Mouse (Mus musculus) cortical plate, adult 2 months (tissue): ENCODE data around the gene Gm37240. TPM values are rescaled to one million over a fixed set of nuclear protein-coding genes. Genes with fewer than 3 reads are reported as not detected.

Experiments
- H3K27ac ChIP-seq: fragments of 200-500 bp; 2 replicates; pipeline ENCODE4 v1.5.1; 2012; ENCODE audit warnings: low read length, control low read depth, inconsistent platforms; ENCODE audit not compliant: insufficient read depth
- H3K4me1 ChIP-seq: fragments of 200-500 bp; 2 replicates; pipeline ENCODE4 v1.6.1; 2011; ENCODE audit warnings: low read length; ENCODE audit not compliant: control insufficient read depth, insufficient read depth
- H3K4me3 ChIP-seq: fragments of 200-500 bp; 2 replicates; pipeline ENCODE4 v1.5.1; 2011; ENCODE audit warnings: mild to moderate bottlenecking, low read length, control low read depth; ENCODE audit not compliant: insufficient read depth
- CTCF ChIP-seq: fragments of 200-500 bp; IDR thresholded peaks from 2 replicates; pipeline ENCODE4 v1.5.1; 2011; ENCODE audit warnings: mild to moderate bottlenecking, control low read depth, low read length; ENCODE audit not compliant: insufficient read depth; ENCODE audit errors: extremely low read depth
- POLR2A ChIP-seq: fragments of 200-500 bp; IDR thresholded peaks from 2 replicates; pipeline ENCODE4 v1.6.1; 2011; ENCODE audit warnings: mild to moderate bottlenecking, low read length, control low read depth; ENCODE audit not compliant: insufficient read depth; ENCODE audit errors: extremely low read depth
- polyA plus RNA-seq: library from polyadenylated mRNA; depleted of rRNA; stranded (reverse); fragments of >200 nt; gene quantifications from 2 replicates; pipeline ENCODE4 v1.2.3, GENCODE M21; 2012

Gm37240 gene
- polyA plus RNA-seq, 1 experiment: 0.81 TPM

DNA sequence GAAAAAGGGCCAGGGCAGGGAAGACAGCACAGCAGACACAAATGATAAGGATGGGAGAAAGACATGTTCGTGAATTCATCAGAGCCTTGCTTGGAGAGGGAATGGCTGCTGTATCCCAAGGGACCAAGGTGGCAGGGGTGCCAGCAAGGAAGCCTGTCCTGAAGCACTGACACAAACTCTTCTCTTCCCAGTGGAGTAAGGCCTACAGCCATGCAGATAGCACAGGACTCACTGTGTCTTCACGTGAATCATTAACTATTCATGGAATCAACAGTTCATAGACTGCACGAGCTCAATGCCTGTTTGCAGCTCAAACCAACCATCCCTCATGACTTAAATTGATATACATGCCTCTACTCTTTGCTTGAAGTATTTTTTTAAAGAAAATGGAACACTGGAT is 209.4 kb downstream of the Gm37240 start:
- TF ChIP-seq POLR2A (no peak), CTCF (no peak)
- H3K27ac ChIP-seq: 0 out of 2 replicates have a peak overlapping the region, but pooled peaks have one; percentile 7
- peaks cover 9% of the 10 kb centered on the region for H3K4me1 ChIP-seq
- no peak overlapping the region for H3K4me3 ChIP-seq

DNA sequence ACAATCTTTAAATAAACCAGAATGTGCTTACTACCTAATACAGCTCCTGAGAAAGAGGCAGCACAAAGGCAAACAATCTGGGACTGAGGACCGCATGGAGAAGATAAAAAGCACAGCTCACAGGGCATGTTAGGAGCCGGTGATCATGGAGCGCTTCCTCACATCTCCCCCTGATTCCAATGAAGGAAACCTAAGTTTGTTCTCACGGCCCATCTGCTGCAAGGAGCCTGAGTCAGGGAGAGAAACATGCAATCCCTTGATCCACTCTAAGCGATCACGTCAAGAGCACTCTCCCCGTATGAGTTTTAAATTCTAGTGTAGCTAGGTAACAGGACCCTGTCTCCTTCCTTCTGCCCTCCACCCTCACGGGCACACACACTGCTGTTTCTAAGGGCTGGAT is 210.2 kb downstream of the Gm37240 start:
- TF ChIP-seq POLR2A (no peak), CTCF (no peak)
- H3K4me3 ChIP-seq: no peak overlapping the region
- H3K27ac ChIP-seq: peak overlapping the region; percentile 14; the same call in 1 of the 2 replicates
- H3K4me1 ChIP-seq: peaks cover 9% of the 10 kb centered on the region

DNA sequence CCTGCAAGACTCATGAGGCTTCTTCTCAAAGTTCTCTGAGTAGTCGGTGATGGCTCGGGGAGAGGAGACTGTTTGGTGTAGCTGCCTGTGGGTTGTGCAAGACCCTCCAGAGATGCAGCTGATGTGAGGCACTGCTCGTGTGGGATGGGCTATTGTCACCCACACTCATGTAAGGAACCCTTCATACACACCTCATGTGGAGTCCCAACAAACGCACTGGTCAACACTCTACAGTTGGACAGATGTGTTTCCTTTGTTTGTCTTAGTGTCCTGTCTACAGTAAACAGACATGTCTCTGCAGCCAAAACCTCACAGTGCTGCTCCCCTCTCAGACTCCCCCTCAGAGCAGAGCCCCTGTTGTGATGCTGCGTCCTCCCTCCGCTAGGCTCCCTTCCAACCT is 217.5 kb downstream of the Gm37240 start:
- Histone ChIP-seq H3K4me1 (peaks cover 5% of the 10 kb centered on the region), H3K27ac (no peak overlapping the region), H3K4me3 (no peak overlapping the region)
- TF ChIP-seq CTCF: no peak
- no peak for TF ChIP-seq POLR2A

DNA sequence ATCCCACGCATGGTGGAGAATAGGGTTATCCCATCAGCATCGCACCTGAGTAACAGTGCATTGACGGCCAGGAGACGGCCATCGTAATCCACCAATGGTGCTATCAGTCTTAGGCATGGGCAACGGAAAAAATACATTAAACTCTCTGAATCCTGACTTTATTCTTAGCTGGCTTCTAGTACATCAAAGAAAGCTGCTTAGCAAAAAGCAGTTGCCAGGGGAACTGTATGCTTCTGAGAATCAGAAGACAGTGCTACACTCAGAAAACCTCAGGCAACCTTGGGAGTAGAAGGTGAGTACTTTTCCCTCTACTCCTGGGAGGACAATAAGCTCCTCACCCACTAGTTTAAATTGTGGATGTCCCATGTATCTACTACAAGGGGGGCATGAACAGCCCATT is 219.6 kb downstream of the Gm37240 start:
- H3K27ac ChIP-seq: peak overlapping the region; percentile 30
- TF ChIP-seq CTCF: no peak
- no peak for TF ChIP-seq POLR2A
- no peak overlapping the region for H3K4me3 ChIP-seq
- peaks cover 12% of the 10 kb centered on the region for H3K4me1 ChIP-seq

DNA sequence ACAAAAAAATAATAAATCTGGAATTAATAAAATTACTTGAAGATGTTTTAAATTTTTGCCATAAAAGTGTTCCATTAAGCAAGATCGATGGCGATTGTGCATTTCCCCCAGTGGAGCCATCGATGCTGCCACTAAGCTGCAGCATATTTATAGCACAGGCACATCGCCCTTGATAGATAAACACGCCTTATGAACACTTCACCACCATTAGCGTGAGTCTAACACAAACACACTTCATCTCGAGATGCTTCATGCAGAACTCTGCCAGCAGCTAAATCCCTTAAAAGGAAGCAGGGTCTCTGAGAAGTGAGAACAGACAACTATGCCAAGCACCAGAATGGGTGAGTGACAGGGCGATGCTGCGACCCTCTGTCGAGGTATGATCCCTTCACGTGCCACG is 220.6 kb downstream of the Gm37240 start:
- Histone ChIP-seq H3K27ac (0 out of 2 replicates have a peak overlapping the region, but pooled peaks have one; percentile 30), H3K4me3 (no peak overlapping the region), H3K4me1 (peaks cover 15% of the 10 kb centered on the region)
- TF ChIP-seq POLR2A (no peak), CTCF (no peak)

DNA sequence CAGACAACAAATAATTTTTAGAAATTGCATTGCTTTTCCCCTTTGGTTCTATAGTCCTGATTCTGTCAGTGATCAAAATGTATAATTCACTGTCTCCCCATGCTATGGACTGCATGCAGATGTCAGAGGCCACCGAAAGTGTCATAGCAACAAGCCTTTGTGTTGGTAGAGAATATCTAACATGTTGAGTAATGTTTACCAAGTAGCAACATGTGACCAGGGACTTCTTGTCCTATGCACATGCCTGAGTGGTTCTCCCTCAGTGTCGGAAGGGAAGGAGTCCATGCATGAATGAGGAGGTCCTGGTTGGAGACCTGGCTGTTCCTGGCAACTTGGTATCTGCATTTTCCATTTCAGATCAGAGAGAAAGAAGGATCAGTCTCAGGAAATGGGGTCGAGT is 221.2 kb downstream of the Gm37240 start:
- no peak overlapping the region for H3K4me3 ChIP-seq
- no peak overlapping the region for H3K27ac ChIP-seq
- TF ChIP-seq POLR2A: no peak
- no peak for TF ChIP-seq CTCF
- peaks cover 19% of the 10 kb centered on the region for H3K4me1 ChIP-seq

DNA sequence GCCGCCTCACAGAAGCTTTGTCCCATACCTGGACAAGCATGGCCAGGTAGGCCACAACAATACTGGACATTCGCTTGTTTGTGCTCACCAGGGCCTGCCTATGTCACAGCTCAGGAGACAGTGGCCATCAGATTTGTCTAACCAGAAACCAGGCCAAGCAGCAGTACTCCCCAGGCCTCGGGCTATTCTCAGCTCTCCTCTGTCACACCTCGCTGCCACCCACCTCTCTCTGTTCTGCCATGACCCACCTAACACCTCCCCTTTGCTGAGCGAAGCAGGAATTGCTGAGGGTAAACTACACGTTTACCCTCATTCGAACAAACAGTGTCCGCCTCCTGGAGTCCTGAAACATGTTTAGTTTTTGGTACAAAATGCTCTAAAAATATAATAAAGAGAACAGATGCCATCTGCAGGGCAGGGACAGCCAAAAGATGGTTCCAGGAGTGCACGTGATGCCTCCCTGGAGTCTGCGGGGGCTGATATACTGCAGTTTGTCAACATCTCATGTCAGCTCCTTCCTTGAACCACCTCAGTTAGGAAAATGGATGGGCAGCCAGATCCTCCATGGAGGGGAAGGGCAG is 222.6 kb downstream of the Gm37240 start:
- H3K27ac ChIP-seq: peak overlapping the region; percentile 84

DNA sequence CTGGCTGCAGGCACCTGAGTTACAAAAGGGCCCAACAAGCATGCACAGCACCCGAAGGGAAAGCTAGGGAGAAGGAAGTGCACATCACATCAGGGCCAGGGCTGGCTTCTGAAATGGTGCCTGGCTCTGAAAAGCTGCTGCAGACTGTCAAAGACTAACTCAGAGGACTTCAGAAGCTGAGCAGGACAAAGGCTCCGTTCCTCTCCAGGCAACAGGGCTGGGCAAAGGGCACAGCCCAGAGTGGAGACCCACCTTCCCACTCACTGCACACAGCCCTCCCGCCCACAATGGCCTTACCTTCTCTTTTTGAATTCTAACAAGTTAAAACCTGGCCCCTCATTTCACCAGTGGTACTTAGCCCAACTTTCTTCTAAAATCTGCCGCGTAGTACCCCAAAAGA is 223.5 kb downstream of the Gm37240 start:
- Histone ChIP-seq H3K4me3 (no peak overlapping the region), H3K27ac (peak overlapping the region; percentile 84), H3K4me1 (peaks cover 22% of the 10 kb centered on the region)
- no peak for TF ChIP-seq CTCF

More for the DNA sequence above, 222.6 kb downstream of the Gm37240 start:
- TF ChIP-seq CTCF (no peak), POLR2A (no peak)
- H3K4me1 ChIP-seq: peaks cover 20% of the 10 kb centered on the region
- H3K4me3 ChIP-seq: no peak overlapping the region

DNA sequence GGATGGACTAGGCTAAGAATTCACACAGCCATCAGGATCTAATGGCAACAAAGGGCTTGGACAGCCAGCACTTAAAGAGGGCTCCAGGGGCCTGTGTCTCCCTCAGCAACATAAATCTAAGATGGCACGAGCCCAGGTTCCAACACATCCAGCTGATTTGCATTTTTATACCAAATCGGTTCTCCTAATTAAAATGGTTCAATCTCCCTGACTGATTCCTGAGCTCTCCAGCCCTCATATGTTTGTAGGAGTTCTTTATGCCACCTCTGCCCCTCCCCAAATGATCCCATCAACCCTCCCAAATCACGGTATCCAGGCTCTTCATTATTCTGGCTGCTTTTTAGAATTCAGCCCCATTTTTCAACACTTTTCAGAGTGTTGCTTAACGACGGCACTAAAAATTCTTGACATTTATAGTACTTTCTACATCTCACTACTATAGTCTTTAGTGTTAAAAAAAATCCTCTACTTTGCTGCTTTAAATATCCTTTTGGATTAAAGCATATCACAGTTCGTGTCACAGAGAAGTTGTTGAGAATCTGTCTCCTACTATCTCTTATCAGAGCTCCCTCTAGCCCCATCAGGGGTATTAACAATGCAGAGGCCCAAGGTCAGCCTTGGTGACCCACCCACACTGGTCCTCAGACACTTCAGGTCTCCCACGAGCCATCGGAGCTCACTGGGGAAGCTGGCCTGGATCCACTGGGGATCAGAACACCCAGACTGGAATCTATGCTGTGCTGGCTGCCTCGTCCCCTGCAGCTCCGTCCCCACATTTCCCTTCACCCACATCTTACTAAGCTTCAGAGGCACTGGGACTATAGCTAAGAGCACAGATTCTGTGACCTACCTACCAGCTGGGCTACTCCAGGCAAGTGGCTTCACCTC is 225.1 kb downstream of the Gm37240 start:
- H3K27ac ChIP-seq: peak overlapping the region; percentile 74
- H3K4me1 ChIP-seq: peaks cover 19% of the 10 kb centered on the region
- no peak for TF ChIP-seq CTCF
- no peak for TF ChIP-seq POLR2A

DNA sequence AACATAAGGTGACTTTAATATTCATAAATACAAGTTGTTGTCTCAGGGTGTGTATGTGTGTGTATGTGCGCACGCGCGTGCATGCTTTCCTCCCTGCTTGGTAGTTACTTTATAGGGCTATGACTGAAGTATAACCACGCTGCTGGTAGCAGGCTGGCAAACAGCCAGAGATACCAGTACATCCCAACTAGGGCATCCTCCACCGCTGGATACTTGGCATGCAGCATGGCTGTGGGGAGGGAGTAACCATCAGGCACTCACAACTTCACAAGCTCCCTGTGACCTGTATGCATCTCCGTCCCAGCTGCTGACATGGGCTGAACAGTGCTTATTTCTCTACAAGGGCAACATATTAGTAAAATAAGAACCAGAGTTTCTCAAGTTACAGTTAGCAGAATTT is 227.6 kb downstream of the Gm37240 start:
- Histone ChIP-seq H3K4me1 (peaks cover 17% of the 10 kb centered on the region), H3K4me3 (no peak overlapping the region), H3K27ac (no peak overlapping the region)
- TF ChIP-seq CTCF: no peak
- TF ChIP-seq POLR2A: no peak

More for the DNA sequence above, 225.1 kb downstream of the Gm37240 start:
- no peak overlapping the region for H3K4me3 ChIP-seq
